Mouse (Mus musculus) heart, embryonic 13.5 days (tissue): ENCODE measurements around the gene Myo1e. TPM values are rescaled to one million over a fixed set of nuclear protein-coding genes. Genes with fewer than 3 reads are reported as not detected.

ENCODE experiments used
- ATAC-seq: fragments of 200-750 bp; cut with Nextera tagmentation; 2 replicates; pipeline ENCODE4 v1.8.0; 2017; ENCODE audit warnings: moderate TSS enrichment; ENCODE audit not compliant: insufficient number of reproducible peaks, low FRiP score, low TSS enrichment; ENCODE audit errors: extremely low read depth
- H3K27ac ChIP-seq: fragments of 300-500 bp; sonication (generic); replicated peaks from 2 replicates; pipeline ENCODE4 v1.5.1; 2015; ENCODE audit warnings: moderate library complexity, mild to moderate bottlenecking, inconsistent platforms
- H3K27me3 ChIP-seq: fragments of 300-500 bp; sonication (generic); replicated peaks from 2 replicates; pipeline ENCODE4 v1.6.1; 2015; ENCODE audit warnings: mild to moderate bottlenecking, inconsistent platforms
- H3K36me3 ChIP-seq: fragments of 300-500 bp; sonication (generic); 2 replicates; pipeline ENCODE4 v1.6.1; 2015; ENCODE audit warnings: mild to moderate bottlenecking, inconsistent platforms
- H3K4me1 ChIP-seq: fragments of 300-500 bp; sonication (generic); 2 replicates; pipeline ENCODE4 v1.6.1; 2015; ENCODE audit warnings: inconsistent platforms
- H3K4me2 ChIP-seq: fragments of 300-500 bp; sonication (generic); 2 replicates; pipeline ENCODE4 v1.6.1; 2015; ENCODE audit warnings: inconsistent platforms, mild to moderate bottlenecking, moderate library complexity
- H3K4me3 ChIP-seq: fragments of 300-500 bp; sonication (generic); 2 replicates; pipeline ENCODE4 v1.5.1; 2015; ENCODE audit warnings: moderate library complexity, mild to moderate bottlenecking, inconsistent platforms
- H3K9ac ChIP-seq: fragments of 300-500 bp; sonication (generic); 2 replicates; pipeline ENCODE4 v1.6.1; 2015; ENCODE audit warnings: inconsistent platforms, mild to moderate bottlenecking, moderate library complexity
- H3K9me3 ChIP-seq: fragments of 300-500 bp; sonication (generic); 2 replicates; pipeline ENCODE4 v1.6.1; 2016; ENCODE audit warnings: inconsistent platforms
- WGBS: fragments of 180-500 bp; shearing (Covaris S2); methylation state at CpG from one replicate; pipeline ENCODE4 v1.1.7; 2015; ENCODE audit warnings: mixed read lengths; 5-methylcytosine and 5-hydroxymethylcytosine counted together
- polyA plus RNA-seq: library from polyadenylated mRNA; unstranded; fragments of >200 nt; fragmentation: Nextera tagmentation; extraction: Ambion mirVana; gene quantifications from 2 replicates; pipeline ENCODE4 v1.2.1, GENCODE M21; 2015

Myo1e gene
- polyA plus RNA-seq, 1 experiment from 2014 or later: 10.9 TPM

- no peak overlapping the region for H3K4me3 ChIP-seq
- ATAC-seq: no peak
- H3K27ac ChIP-seq: no peak overlapping the region
- no peaks in the 10 kb centered on the region for H3K36me3 ChIP-seq
- no peaks in the 10 kb centered on the region for H3K27me3 ChIP-seq
- no peak overlapping the region for H3K4me2 ChIP-seq
- 80% methylated on average over 4 of the region's 4 CpGs for WGBS
- H3K9ac ChIP-seq: no peak overlapping the region
- no peaks in the 10 kb centered on the region for H3K9me3 ChIP-seq
- H3K4me1 ChIP-seq: peaks cover 39% of the 10 kb centered on the region
These were observed 16.0 kb downstream of the Myo1e start for GRCm38 (mm10) chr9:70223142-70223541.

- Histone ChIP-seq H3K9ac (no peak overlapping the region), H3K27me3 (no peaks in the 10 kb centered on the region), H3K9me3 (no peaks in the 10 kb centered on the region), H3K27ac (no peak overlapping the region), H3K36me3 (no peaks in the 10 kb centered on the region), H3K4me2 (no peak overlapping the region), H3K4me1 (peaks cover 40% of the 10 kb centered on the region), H3K4me3 (no peak overlapping the region)
- ATAC-seq: no peak
- 74% methylated on average over 4 of the region's 4 CpGs for WGBS
These were observed 16.9 kb downstream of the Myo1e start for GRCm38 (mm10) chr9:70224046-70224445.

DNA sequence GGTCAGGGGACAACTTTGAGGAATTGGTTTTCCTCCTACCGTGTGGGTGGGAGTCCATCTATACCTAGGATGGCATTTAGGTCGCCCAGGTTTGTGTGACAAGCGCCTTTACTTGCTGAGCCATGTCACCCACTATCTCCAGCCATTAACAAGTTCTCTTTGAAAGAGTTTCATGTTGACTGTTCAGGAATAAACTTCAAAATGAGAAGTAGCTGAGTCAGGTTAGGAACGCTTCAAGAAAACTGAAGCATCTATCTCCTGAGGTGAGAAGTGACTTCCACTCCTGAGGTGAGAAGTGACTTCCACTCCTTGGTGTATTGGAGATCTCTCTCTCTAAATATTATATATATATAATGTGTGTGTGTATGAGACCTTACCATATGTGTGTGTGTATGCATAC is 19.2 kb downstream of the Myo1e start:
- 83% methylated on average over 4 of the region's 4 CpGs for WGBS
- H3K9ac ChIP-seq: no peak overlapping the region
- no peak for ATAC-seq
- H3K27me3 ChIP-seq: no peaks in the 10 kb centered on the region
- H3K4me1 ChIP-seq: peaks cover 27% of the 10 kb centered on the region
- no peak overlapping the region for H3K27ac ChIP-seq
- no peaks in the 10 kb centered on the region for H3K36me3 ChIP-seq
- H3K4me2 ChIP-seq: no peak overlapping the region
- H3K4me3 ChIP-seq: no peak overlapping the region
- no peaks in the 10 kb centered on the region for H3K9me3 ChIP-seq

- no peaks in the 10 kb centered on the region for H3K36me3 ChIP-seq
- H3K9ac ChIP-seq: no peak overlapping the region
- no peak overlapping the region for H3K4me3 ChIP-seq
- H3K27me3 ChIP-seq: no peaks in the 10 kb centered on the region
- no peak overlapping the region for H3K27ac ChIP-seq
- no peak overlapping the region for H3K4me2 ChIP-seq
- peaks cover 8% of the 10 kb centered on the region for H3K4me1 ChIP-seq
- no peak; the same call in 1 of the 2 replicates for ATAC-seq
- WGBS: 50% methylated on average over 8 of the region's 8 CpGs
- H3K9me3 ChIP-seq: no peaks in the 10 kb centered on the region
These were observed 22.7 kb downstream of the Myo1e start for GRCm38 (mm10) chr9:70229823-70230222.

GRCm38 (mm10) chr9:70232044-70233010 is 25.2 kb downstream of the Myo1e start:
- 78% methylated on average over 10 of the region's 10 CpGs for WGBS
- Histone ChIP-seq H3K4me1 (peaks cover 8% of the 10 kb centered on the region), H3K4me3 (no peak overlapping the region), H3K4me2 (no peak overlapping the region), H3K36me3 (no peaks in the 10 kb centered on the region), H3K9ac (no peak overlapping the region), H3K27ac (no peak overlapping the region), H3K9me3 (no peaks in the 10 kb centered on the region), H3K27me3 (no peaks in the 10 kb centered on the region)
- no peak for ATAC-seq

- no peak overlapping the region for H3K4me2 ChIP-seq
- 65% methylated on average over 3 of the region's 3 CpGs for WGBS
- no peaks in the 10 kb centered on the region for H3K27me3 ChIP-seq
- H3K4me1 ChIP-seq: peaks cover 20% of the 10 kb centered on the region
- ATAC-seq: no peak
- H3K27ac ChIP-seq: no peak overlapping the region
- no peaks in the 10 kb centered on the region for H3K9me3 ChIP-seq
- H3K36me3 ChIP-seq: no peaks in the 10 kb centered on the region
- H3K4me3 ChIP-seq: no peak overlapping the region
- no peak overlapping the region for H3K9ac ChIP-seq
These were observed 30.0 kb downstream of the Myo1e start for GRCm38 (mm10) chr9:70237136-70237535.

DNA sequence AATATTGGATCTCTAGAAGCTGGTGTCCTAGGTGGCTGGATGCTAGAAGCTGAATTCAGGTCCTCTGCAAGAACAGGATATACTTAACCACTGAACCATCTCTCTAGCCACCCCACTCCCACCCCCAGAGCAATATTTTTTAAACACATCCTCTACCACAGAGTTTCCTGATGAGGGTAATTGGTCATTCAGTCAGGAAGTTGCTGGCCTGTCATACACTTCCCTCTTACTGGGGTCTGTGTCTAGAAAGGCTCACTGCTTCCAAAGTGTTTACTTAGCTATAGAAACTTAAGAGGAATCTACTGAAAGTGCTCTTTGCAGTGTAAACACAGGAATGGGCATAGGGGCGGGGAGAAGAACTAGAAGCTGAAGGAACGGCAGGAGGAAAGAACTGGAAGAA is 30.4 kb downstream of the Myo1e start:
- no peaks in the 10 kb centered on the region for H3K36me3 ChIP-seq
- no peaks in the 10 kb centered on the region for H3K9me3 ChIP-seq
- H3K4me1 ChIP-seq: peaks cover 25% of the 10 kb centered on the region
- no peak overlapping the region for H3K9ac ChIP-seq
- no peak overlapping the region for H3K27ac ChIP-seq
- H3K27me3 ChIP-seq: no peaks in the 10 kb centered on the region
- ATAC-seq: no peak
- WGBS: 32% methylated on average over 2 of the region's 2 CpGs
- no peak overlapping the region for H3K4me2 ChIP-seq
- H3K4me3 ChIP-seq: no peak overlapping the region

DNA sequence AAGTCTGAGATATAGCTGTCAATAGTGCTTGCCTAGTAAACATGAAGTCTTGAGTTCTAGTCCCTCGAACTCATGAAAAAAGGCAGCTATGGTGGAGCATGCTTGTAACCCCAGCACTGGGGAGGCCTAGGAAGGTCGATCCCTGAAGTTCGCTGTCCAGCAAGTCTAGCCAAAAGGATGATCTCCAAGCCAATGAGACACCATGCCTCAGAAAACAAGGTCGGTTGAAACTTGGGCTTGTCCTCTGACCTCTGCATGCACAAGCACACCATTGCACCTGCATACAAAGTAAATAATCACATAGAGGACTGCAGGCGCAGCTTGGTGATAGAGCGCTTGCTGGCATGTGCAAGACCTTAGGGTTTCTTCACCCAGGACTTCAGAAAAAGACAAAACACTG is 31.2 kb downstream of the Myo1e start:
- WGBS: 87% methylated on average over 6 of the region's 6 CpGs
- Histone ChIP-seq H3K36me3 (no peaks in the 10 kb centered on the region), H3K9me3 (no peaks in the 10 kb centered on the region), H3K4me1 (peaks cover 32% of the 10 kb centered on the region), H3K4me2 (no peak overlapping the region), H3K27ac (no peak overlapping the region), H3K27me3 (no peaks in the 10 kb centered on the region), H3K4me3 (no peak overlapping the region), H3K9ac (no peak overlapping the region)
- no peak for ATAC-seq

DNA sequence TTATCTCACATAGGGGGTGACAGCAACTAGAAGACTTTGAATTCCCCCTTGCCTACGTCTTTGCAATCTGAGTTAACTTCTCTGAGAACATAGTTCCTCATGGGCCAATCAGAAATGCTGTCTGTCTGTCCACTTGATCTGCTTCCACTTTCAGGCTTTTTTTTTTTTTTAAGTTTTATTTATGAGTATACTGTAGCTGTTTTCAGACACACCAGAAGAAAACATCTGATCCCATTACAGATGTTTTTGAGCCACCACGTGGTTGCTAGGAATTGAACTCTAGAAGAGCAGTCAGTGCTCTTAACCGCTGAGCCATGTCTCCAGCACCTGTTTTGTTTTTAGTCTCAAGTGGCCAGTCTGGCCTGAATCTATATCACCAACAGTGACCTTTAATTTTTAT is 32.1 kb downstream of the Myo1e start:
- Histone ChIP-seq H3K9ac (no peak overlapping the region), H3K27ac (no peak overlapping the region), H3K4me1 (peaks cover 34% of the 10 kb centered on the region), H3K4me3 (no peak overlapping the region), H3K36me3 (no peaks in the 10 kb centered on the region), H3K9me3 (no peaks in the 10 kb centered on the region), H3K27me3 (no peaks in the 10 kb centered on the region), H3K4me2 (no peak overlapping the region)
- 74% methylated on average over 3 of the region's 3 CpGs for WGBS
- no peak for ATAC-seq

DNA sequence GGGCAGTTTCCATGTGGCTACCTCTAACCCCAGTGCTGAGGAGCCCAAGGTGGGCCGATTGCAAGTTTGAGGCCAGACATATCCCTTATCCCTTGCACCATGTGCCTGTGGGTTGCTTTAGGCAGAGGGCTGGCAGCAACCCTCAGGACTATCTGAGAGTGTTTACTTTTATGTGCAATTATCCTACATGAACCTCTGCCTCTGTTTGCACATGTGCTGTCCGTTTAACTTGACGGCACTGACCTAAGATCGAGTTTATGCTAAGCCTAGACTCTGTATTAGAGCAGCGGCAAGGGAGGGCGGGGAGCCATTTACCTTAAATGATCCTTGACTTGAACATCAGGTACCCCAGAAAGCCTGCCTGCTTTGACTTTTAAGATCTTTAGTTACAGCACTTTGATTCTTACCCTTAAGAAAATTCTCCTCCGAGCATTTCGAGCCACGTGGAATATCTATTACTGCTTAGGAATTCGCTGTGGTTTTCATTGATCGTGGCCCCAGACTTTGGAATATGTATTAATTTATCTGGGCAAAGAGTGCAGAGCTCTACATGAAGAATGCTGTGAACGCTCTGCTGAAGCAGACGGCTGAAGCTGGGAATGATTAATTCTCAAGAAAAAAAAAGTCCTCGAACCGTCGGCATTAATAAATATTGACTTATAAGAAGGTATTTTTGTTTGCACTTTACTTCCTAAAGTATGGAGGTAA is 33.7 kb downstream of the Myo1e start:
- no peak overlapping the region for H3K4me3 ChIP-seq
- ATAC-seq: no peak
- no peak overlapping the region for H3K4me2 ChIP-seq
- H3K36me3 ChIP-seq: peaks cover 3% of the 10 kb centered on the region; the same call in 1 of the 2 replicates
- no peak overlapping the region for H3K27ac ChIP-seq
- no peaks in the 10 kb centered on the region for H3K27me3 ChIP-seq
- peaks cover 41% of the 10 kb centered on the region for H3K4me1 ChIP-seq
- H3K9ac ChIP-seq: no peak overlapping the region
- WGBS: 83% methylated on average over 16 of the region's 16 CpGs
- no peaks in the 10 kb centered on the region for H3K9me3 ChIP-seq

DNA sequence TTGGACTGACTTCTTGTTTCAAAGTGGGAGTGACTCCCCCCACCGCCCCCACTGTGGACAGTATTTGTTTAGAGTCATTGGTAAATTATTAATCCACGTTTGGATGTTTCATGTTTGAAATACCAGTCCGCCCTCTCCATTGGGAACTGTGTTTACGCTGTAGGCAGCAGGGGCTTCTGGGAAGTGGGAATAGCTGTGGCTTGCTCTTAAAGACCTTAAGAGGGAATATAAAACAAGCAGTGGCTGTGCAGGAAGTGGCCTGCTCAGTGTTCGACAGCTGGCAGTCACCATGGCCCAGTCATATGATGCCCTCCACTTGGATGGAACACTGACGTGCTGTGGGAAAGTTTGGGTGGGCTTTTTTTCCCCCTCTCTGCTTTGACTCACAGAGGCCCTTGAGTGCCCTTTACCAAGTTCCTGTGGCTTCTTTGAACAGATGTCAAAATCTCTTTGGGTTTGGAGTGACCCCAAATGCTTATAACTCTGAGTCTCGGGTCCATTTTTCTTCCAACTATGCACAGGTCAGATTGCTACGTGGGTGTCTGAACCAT is 34.3 kb downstream of the Myo1e start:
- H3K9ac ChIP-seq: no peak overlapping the region
- no peaks in the 10 kb centered on the region for H3K27me3 ChIP-seq
- peak overlapping the region; percentile 67; the same call in 1 of the 2 replicates for H3K27ac ChIP-seq
- H3K9me3 ChIP-seq: no peaks in the 10 kb centered on the region
- peaks cover 44% of the 10 kb centered on the region for H3K4me1 ChIP-seq
- 63% methylated on average over 8 of the region's 8 CpGs for WGBS
- H3K36me3 ChIP-seq: peaks cover 3% of the 10 kb centered on the region; the same call in 1 of the 2 replicates
- H3K4me2 ChIP-seq: no peak overlapping the region
- H3K4me3 ChIP-seq: no peak overlapping the region
- ATAC-seq: no peak
